In genomic region chr11:67235639-67236358, GRCm38 (mm10) we compare ENCODE assay signal across 8 mouse cellular contexts. TPM values are rescaled to one million over a fixed set of nuclear protein-coding genes. Genes with fewer than 3 reads are reported as not detected.
DNase-seq lines count a peak whose midpoint lies in the region; ATAC-seq lines count a peak whose summit lies in the region.

No protein-coding gene starts in this region.

- H3K4me3 ChIP-seq in forebrain, embryonic 14.5 days (ENCODE audit: low read depth, low read length): no peak overlapping the region
- H3K4me3 ChIP-seq in forebrain, embryonic 12.5 days (replicated peaks): no peak overlapping the region

- DNase-seq in forebrain, embryonic 14.5 days (ENCODE audit: low spot score): peak; percentile 64
- DNase-seq in ovary, postnatal 10 days (ENCODE audit: low spot score): peak; percentile 5
- no peak for DNase-seq in ovary, postnatal 36 days (ENCODE audit: low spot score)
- DNase-seq in c-Kit-positive CD71-positive TER-119-positive erythroid progenitor cells, embryonic 14.5 days (ENCODE audit: low spot score): peak; percentile 3
- peak; percentile 38 for DNase-seq in kidney, postnatal 14 days
- peak; percentile 33 for DNase-seq in retina, adult 2 months (ENCODE audit: low read depth, low spot score)

- H3K9me3 ChIP-seq in forebrain, embryonic 14.5 days (replicated peaks; ENCODE audit: control insufficient read depth, low read length): no peaks in the 10 kb centered on the region
- H3K9me3 ChIP-seq in forebrain, embryonic 12.5 days: no peaks in the 10 kb centered on the region

- H3K4me2 ChIP-seq in forebrain, embryonic 14.5 days (ENCODE audit: low read length): no peak overlapping the region
- H3K4me2 ChIP-seq in forebrain, embryonic 12.5 days: no peak overlapping the region

- H3K36me3 ChIP-seq in forebrain, embryonic 14.5 days (ENCODE audit: control insufficient read depth, insufficient read depth, low read length): no peaks in the 10 kb centered on the region
- H3K36me3 ChIP-seq in forebrain, embryonic 12.5 days (replicated peaks): no peaks in the 10 kb centered on the region

- H3K9ac ChIP-seq in forebrain, embryonic 14.5 days (ENCODE audit: low read length): no peak overlapping the region
- no peak overlapping the region for H3K9ac ChIP-seq in forebrain, embryonic 12.5 days

- no peak overlapping the region for H3K27ac ChIP-seq in forebrain, embryonic 14.5 days (ENCODE audit: low read depth, low read length)
- no peak overlapping the region for H3K27ac ChIP-seq in forebrain, embryonic 12.5 days

- H3K27me3 ChIP-seq in forebrain, embryonic 14.5 days (replicated peaks; ENCODE audit: control insufficient read depth, insufficient read depth, low read length): no peaks in the 10 kb centered on the region
- H3K27me3 ChIP-seq in forebrain, embryonic 12.5 days: no peaks in the 10 kb centered on the region

- 67% methylated on average over 5 of the region's 5 CpGs for WGBS in forebrain, embryonic 14.5 days
- 72% methylated on average over 5 of the region's 5 CpGs for WGBS in forebrain, embryonic 12.5 days

- no peaks in the 10 kb centered on the region for H3K4me1 ChIP-seq in forebrain, embryonic 14.5 days (ENCODE audit: control insufficient read depth, insufficient read depth, low read length)
- H3K4me1 ChIP-seq in forebrain, embryonic 12.5 days: no peaks in the 10 kb centered on the region

- no peak for ATAC-seq in forebrain, embryonic 14.5 days
- no peak for ATAC-seq in forebrain, embryonic 12.5 days (ENCODE audit: low FRiP score)
- ATAC-seq in granulocyte monocyte progenitor cell, adult 5-6 weeks (replicated peaks; ENCODE audit: poor library complexity, severe bottlenecking): no peak

RNA-seq across cellular contexts. Expression of gene Myh4, which starts 2.0 kb away (rescaled TPM):
- polyA plus RNA-seq in forebrain, embryonic 14.5 days (2014; fragmentation: Nextera tagmentation; extraction: Ambion mirVana): 0.03 TPM in 1 of 2 replicates, not detected in the other
- polyA plus RNA-seq in forebrain, embryonic 12.5 days (2016; fragmentation: Nextera tagmentation; extraction: Ambion mirVana): not detected in 2 replicates
- total RNA-seq in granulocyte monocyte progenitor cell, adult 5-6 weeks (2014; fragmentation: Nextera tagmentation): not detected in 2 replicates
- total RNA-seq in granulocyte monocyte progenitor cell, adult 5-6 weeks (2017): not detected in 2 replicates

RNA-seq across cellular contexts. Expression of gene Myh1, which starts 35.9 kb away (rescaled TPM):
- 0.10 TPM in 1 of 2 replicates, not detected in the other for polyA plus RNA-seq in forebrain, embryonic 14.5 days (2014; fragmentation: Nextera tagmentation; extraction: Ambion mirVana)
- polyA plus RNA-seq in forebrain, embryonic 12.5 days (2016; fragmentation: Nextera tagmentation; extraction: Ambion mirVana): 0.05 TPM in 1 of 2 replicates, not detected in the other
- not detected in 2 replicates for total RNA-seq in granulocyte monocyte progenitor cell, adult 5-6 weeks (2014; fragmentation: Nextera tagmentation)
- total RNA-seq in granulocyte monocyte progenitor cell, adult 5-6 weeks (2017): not detected in 2 replicates

RNA-seq across cellular contexts. Expression of gene Myh8, which starts 41.1 kb away (rescaled TPM):
- polyA plus RNA-seq in forebrain, embryonic 14.5 days (2014; fragmentation: Nextera tagmentation; extraction: Ambion mirVana): 0.04 and 0.17 TPM in 2 replicates
- 0.09 and 0.28 TPM in 2 replicates for polyA plus RNA-seq in forebrain, embryonic 12.5 days (2016; fragmentation: Nextera tagmentation; extraction: Ambion mirVana)
- total RNA-seq in granulocyte monocyte progenitor cell, adult 5-6 weeks (2014; fragmentation: Nextera tagmentation): not detected in 2 replicates
- not detected in 2 replicates for total RNA-seq in granulocyte monocyte progenitor cell, adult 5-6 weeks (2017)
